Mouse (Mus musculus) spleen, postnatal 14 days (tissue): ENCODE measurements around the gene Tcp10c.
"Not testable (repeated sequence)": the region's sequence is repeated elsewhere in the genome, so short reads cannot be mapped to it uniquely, and the experiment has no call there.

Experiments
- DNase-seq, 2 experiments: peaks; one replicate each; pipeline ENCODE4 v3.0.0; 2021 to 2022; ENCODE audit warnings: low spot score in 2 of 2

The Tcp10c gene

DNA sequence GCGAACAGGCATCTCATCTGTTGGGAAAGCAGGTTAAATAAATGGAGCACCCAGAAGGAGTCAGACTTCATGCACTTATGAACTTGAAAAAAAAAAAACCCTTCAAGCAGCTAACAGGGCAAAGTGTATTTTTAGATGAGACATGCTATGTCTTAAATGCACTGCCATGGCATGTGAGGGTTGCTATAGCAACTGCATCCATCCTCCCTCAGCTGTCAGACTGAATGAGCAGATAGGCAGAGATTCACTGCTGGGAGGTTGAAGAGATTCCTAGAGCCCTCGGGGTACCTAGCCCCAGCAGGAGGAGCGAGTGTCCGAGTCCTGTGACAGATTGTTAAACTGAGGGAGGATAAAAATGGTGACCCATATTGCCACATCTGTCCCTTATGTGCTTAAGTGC, 36.6 kb downstream of the Tcp10c start:
- not testable (repeated sequence) for DNase-seq

DNA sequence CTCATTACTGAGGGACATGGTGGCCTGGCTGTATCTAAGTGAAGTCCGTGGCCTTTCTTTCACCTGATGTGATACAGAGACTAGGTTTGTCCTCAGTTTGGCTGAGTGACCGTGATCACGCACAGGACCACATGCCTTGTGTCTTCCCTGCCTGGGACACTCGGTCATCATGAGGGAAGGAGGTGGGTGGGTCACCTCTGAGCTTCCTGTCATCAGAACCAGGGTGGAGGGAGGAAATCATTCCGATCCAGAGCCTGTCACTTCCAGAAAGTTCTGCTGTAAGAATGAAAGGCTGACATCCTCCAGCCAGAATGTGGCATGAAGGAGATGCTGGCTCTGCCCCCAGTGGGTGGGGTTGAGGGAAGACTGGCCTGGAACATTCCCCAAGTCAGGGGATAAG, 45.6 kb downstream of the Tcp10c start:
- DNase-seq = not testable (repeated sequence)

DNA sequence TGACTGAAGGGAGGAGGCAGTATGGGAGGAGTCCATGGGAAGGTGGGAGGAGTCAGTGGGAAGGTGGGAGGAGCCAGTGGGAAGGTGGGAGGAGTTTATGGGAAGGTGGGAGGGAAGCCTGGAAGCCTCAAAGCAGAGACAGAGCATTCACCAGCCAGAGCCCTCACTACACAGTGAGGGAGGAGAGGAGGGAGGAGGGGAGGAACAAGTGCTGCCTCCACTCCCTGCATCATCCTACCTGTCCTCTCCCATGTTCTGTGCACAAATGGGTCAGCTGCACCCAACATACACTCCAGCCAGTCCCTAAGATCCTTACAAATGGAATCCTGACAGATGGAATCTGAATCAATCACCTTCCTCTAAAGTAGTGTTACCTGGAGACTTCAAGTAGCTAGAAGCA, 47.7 kb downstream of the Tcp10c start:
- DNase-seq = not testable (repeated sequence)

DNA sequence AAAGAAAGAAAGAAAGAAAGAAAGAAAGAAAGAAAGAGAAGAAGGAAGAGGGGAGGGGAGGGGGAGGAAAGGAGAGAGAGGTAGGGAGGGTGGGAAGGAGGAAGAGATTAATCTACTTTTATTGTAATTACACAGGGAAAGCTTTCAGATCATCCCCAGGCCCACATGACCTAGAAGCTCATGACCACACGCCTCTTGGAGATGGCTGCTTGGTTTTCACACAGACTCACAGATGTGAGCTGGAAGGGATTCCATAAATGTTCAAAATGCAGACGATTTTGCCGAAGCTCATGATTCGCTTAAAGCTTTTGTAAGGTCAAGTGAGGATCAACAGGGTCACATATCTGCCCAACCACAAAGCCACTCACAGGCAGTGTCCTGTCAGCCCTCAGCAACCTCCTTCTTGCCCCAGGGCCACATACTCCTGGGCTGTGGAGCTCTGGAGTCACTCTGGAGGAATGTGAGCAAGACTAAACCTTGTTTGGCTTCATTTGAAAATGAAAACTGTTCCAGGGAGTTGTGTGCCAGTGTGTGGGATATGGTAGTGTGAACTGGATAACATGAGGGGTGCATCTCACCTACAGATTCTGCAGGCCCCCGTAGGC, 49.3 kb downstream of the Tcp10c start:
- not testable (repeated sequence) for DNase-seq

GRCm38 (mm10) chr17:13406023-13406422, 51.7 kb downstream of the Tcp10c start:
- DNase-seq = not testable (repeated sequence)

- not testable (repeated sequence) for DNase-seq
Measured at GRCm38 (mm10) chr17:13406701-13407100, 52.3 kb downstream of the Tcp10c start.

DNA sequence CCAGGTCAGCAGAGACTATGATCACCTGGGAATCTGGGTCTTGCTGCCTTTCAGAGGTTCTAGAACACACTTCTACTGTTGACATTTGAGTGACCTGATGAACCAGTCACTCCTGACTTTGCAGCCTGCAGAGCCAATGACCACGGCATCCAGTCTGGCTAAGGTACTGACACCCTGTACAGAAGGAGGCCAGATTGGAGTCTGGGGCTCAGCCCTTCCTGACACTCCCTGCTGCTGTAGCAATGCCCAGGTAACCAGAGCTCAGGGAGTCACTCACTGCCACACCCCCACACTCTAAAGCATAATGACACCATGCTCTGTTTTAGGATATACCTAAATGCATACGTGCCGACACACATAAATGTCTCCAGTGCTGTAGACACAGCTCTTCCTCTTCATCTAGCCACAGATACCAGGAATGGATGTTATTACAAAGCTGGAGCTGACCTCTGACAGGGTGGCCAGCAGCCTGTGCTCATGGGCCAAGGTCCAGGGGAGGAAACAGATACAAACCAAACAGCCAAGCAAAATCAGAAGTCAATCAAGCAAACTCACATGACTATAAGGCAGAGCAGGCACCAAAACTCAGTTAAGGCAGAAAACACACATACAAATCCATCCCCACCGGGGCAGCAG, 53.4 kb downstream of the Tcp10c start:
- not testable (repeated sequence) for DNase-seq

DNA sequence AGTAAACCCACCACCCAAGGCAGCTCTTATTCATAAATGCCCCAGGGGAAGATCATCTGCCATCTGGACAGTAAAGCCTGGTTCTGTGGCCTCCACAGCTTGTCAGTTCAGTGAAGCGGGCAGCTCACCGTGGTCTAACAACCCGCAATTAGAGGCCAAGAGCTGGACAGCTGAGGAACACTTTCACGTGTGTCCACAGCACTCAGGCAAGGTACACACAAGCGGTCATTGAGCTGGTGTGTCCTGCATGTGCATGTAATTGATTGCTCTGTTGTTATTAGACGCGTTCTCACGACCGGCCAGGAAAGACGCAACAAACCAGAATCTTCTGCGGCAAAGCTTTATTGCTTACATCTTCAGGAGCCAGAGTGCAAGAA, 53.9 kb downstream of the Tcp10c start:
- not testable (repeated sequence) for DNase-seq

GRCm38 (mm10) chr17:13421022-13421591, 66.7 kb downstream of the Tcp10c start:
- not testable (repeated sequence) for DNase-seq

- DNase-seq = not testable (repeated sequence)
Measured at GRCm38 (mm10) chr17:13422638-13423037, 68.3 kb downstream of the Tcp10c start.

DNA sequence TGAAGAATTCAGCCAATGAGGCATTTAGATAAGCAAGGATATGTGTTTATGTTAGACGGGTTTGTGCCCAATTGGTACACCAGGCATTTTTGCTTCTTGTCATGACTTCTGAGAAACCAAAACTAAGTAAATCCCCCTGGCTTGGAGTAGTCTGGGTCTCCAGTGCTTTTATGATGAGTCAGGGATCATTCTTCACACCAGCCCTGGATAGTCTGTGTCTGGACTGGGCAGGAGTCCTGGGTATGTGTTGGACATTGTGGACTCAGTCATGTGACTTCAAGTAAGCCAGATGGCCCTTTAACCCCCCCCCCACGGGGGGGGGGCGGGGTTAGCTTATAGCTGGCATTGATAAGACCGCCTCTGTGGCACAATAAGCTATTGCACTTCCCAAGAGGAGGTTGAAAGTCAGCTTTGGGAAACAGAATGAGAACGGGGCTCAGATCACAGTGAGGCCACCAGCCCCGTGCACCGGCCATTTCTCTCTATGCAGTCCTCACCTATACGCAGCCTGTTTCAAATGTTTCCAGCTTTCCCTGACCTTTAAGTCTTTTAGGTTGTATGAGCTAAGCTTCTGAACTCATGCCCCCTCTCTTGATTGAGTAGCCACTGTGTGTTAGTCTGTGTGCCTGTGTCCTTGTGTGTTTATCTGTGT, 69.1 kb downstream of the Tcp10c start:
- not testable (repeated sequence) for DNase-seq

- not testable (repeated sequence) for DNase-seq
Measured at GRCm38 (mm10) chr17:13424321-13424720, 69.9 kb downstream of the Tcp10c start.

DNA sequence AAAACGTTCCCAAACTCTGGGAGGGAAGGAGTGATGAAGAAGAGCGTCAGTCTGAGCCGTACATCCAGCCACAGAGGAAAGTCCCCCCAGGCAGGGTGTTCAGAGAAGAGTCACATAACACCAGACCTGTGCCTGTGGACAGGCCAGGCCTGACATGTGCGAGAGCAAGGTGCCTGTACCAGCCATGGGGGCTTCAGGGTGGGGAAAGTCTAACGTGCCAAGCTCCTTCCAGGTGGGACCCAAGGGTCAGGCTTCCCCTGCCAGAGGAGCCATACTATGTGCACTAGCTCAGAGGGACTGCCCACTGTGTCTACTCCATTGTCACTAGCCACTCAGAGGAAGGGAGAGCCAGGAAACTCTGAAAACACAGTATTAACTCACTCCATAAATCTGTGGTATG, 71.3 kb downstream of the Tcp10c start:
- DNase-seq = not testable (repeated sequence)

DNA sequence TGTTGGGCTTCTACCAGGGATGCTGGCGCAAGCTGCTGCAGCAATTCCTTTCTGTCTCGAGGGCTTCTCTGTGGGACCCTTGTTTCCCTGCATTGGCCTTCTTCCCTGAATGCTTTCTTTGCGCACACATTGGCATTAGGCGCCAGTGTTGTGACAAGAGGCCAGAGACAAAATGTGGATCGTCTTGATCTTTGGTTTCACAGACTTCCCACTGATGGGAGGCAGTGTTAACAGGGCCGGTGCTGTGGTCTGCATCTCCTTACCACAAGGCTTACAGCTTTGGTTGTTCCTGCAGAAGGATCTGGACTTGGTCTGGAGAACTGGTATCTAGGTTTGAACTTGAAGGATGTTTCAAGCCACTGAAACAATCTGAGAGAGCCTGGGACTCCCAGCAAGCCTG, 72.1 kb downstream of the Tcp10c start:
- not testable (repeated sequence) for DNase-seq
